11 mouse cellular contexts compared by ENCODE assay signal in genomic region chr6:52202362-52203120, GRCm38 (mm10). TPM values are rescaled to one million over a fixed set of nuclear protein-coding genes. Genes with fewer than 3 reads are reported as not detected.
DNase-seq lines count a peak whose midpoint lies in the region; ATAC-seq lines count a peak whose summit lies in the region.
"Had no signal": no experiment of that assay in that cellular context is flagged by ENCODE, and none has a peak within 500 bp of the region (broad histone marks: within the 10 kb centered on the region; RNA-seq: fewer than 3 reads in every experiment).

No protein-coding gene starts in this region.

- H3K36me3 ChIP-seq in heart, embryonic 14.5 days (ENCODE audit: control insufficient read depth, insufficient read depth, low read length): no peaks in the 10 kb centered on the region
- H3K36me3 ChIP-seq in embryonic facial prominence, embryonic 15.5 days: no peaks in the 10 kb centered on the region
- peaks cover 48% of the 10 kb centered on the region for H3K36me3 ChIP-seq in neural tube, embryonic 12.5 days

- H3K4me3 ChIP-seq in heart, embryonic 14.5 days (ENCODE audit: control insufficient read depth in 1 of 2, insufficient read depth in 1 of 2, low read depth in 1 of 2, low read length in 2 of 2): peak overlapping the region; percentile 33 to 36; a peak in 1 of 4 replicates
- H3K4me3 ChIP-seq in embryonic facial prominence, embryonic 15.5 days (replicated peaks): peak overlapping the region; percentile 32; the same call in 1 of the 2 replicates
- peak overlapping the region; percentile 92 for H3K4me3 ChIP-seq in neural tube, embryonic 12.5 days
- H3K4me3 ChIP-seq: megakaryocyte, embryonic 14.5 days had no signal

- H3K9ac ChIP-seq in heart, embryonic 14.5 days (ENCODE audit: low read length): no peak overlapping the region
- H3K9ac ChIP-seq in embryonic facial prominence, embryonic 15.5 days: no peak overlapping the region
- peak overlapping the region; percentile 100 for H3K9ac ChIP-seq in neural tube, embryonic 12.5 days

- 6% methylated on average over 22 of the region's 22 CpGs for WGBS in heart, embryonic 14.5 days
- whole genome bisulfite sequencing in embryonic facial prominence, embryonic 15.5 days: 5% methylated on average over 22 of the region's 22 CpGs
- WGBS in neural tube, embryonic 12.5 days: 3% methylated on average over 22 of the region's 22 CpGs

- H3K9me3 ChIP-seq in heart, embryonic 14.5 days (ENCODE audit: control insufficient read depth, low read length): no peaks in the 10 kb centered on the region
- H3K9me3 ChIP-seq in embryonic facial prominence, embryonic 15.5 days (replicated peaks): no peaks in the 10 kb centered on the region
- H3K9me3 ChIP-seq in neural tube, embryonic 12.5 days: no peaks in the 10 kb centered on the region

- DNase-seq in heart, postnatal 25 days (ENCODE audit: low spot score): no peak
- peak; percentile 38 for DNase-seq in kidney, postnatal 10 days
- no peak for DNase-seq in left cerebral cortex, postnatal 4 days
- DNase-seq in right cerebral cortex, postnatal 25 days: no peak
- DNase-seq in urinary bladder, postnatal 14 days (ENCODE audit: low spot score): no peak

- H3K4me1 ChIP-seq in heart, embryonic 14.5 days (ENCODE audit: control insufficient read depth in 2 of 2, insufficient read depth in 2 of 2, low read length in 2 of 2): peaks cover 2 to 16% of the 10 kb centered on the region in 2 experiments; a peak in 3 of 4 replicates
- peaks cover 16% of the 10 kb centered on the region for H3K4me1 ChIP-seq in embryonic facial prominence, embryonic 15.5 days
- H3K4me1 ChIP-seq in neural tube, embryonic 12.5 days: peaks cover 84% of the 10 kb centered on the region
- H3K4me1 ChIP-seq: megakaryocyte, embryonic 14.5 days had no signal

- no peak overlapping the region; the same call in 1 of the 2 replicates for H3K4me2 ChIP-seq in heart, embryonic 14.5 days (ENCODE audit: low read length)
- H3K4me2 ChIP-seq in embryonic facial prominence, embryonic 15.5 days (replicated peaks): no peak overlapping the region
- peak overlapping the region; percentile 99 for H3K4me2 ChIP-seq in neural tube, embryonic 12.5 days (replicated peaks)

- H3K27me3 ChIP-seq in heart, embryonic 14.5 days (ENCODE audit: control insufficient read depth, insufficient read depth, low read length): peaks cover 100% of the 10 kb centered on the region
- peaks cover 100% of the 10 kb centered on the region for H3K27me3 ChIP-seq in embryonic facial prominence, embryonic 15.5 days
- no peaks in the 10 kb centered on the region for H3K27me3 ChIP-seq in neural tube, embryonic 12.5 days (replicated peaks)
- H3K27me3 ChIP-seq: CH12.LX had no signal

- no peak overlapping the region for H3K27ac ChIP-seq in heart, embryonic 14.5 days (replicated peaks in 1 of 2; ENCODE audit: control insufficient read depth in 1 of 2, insufficient read depth in 1 of 2, low read depth in 2 of 2, low read length in 2 of 2)
- H3K27ac ChIP-seq in embryonic facial prominence, embryonic 15.5 days (replicated peaks): no peak overlapping the region
- peak overlapping the region; percentile 99 for H3K27ac ChIP-seq in neural tube, embryonic 12.5 days

- intact Hi-C loops in heart, postnatal 25 days (cut with DNase I): no loop called here
- intact Hi-C loops in left cerebral cortex, postnatal 4 days (cut with DNase I): loop anchor here (5.0 kb wide), 1 partner anchor 200 kb away; no protein-coding TSS in a partner anchor

- no peak for ATAC-seq in heart, embryonic 14.5 days (ENCODE audit: insufficient number of reproducible peaks, insufficient read depth, low FRiP score, low read depth)
- ATAC-seq in embryonic facial prominence, embryonic 15.5 days (ENCODE audit: insufficient number of reproducible peaks, low FRiP score, low TSS enrichment, low read depth): no peak
- no peak for ATAC-seq in neural tube, embryonic 12.5 days (ENCODE audit: low FRiP score, low read depth)

RNA-seq across cellular contexts. Expression of gene Hoxa5, which starts 1.8 kb away (rescaled TPM):
- 0.31 and 1.3 TPM in 2 replicates for polyA plus RNA-seq in heart, embryonic 14.5 days (2014; fragmentation: Nextera tagmentation; extraction: Ambion mirVana)
- total RNA-seq in heart, postnatal 25 days (2021): 1 to 10 TPM in 1 of 2 experiments, under 1 TPM in 1; 0.52 to 1.3 TPM
- polyA plus RNA-seq in embryonic facial prominence, embryonic 15.5 days (2015; fragmentation: Nextera tagmentation; extraction: Ambion mirVana): 0.17 and 0.39 TPM in 2 replicates
- 72.6 and 76.1 TPM in 2 replicates for polyA plus RNA-seq in neural tube, embryonic 12.5 days (2016; fragmentation: Nextera tagmentation; extraction: Ambion mirVana)
- total RNA-seq in left cerebral cortex, postnatal 4 days (2021): not detected

RNA-seq across cellular contexts. Expression of gene Hoxa6, which starts 6.0 kb away (rescaled TPM):
- polyA plus RNA-seq in heart, embryonic 14.5 days (2014; fragmentation: Nextera tagmentation; extraction: Ambion mirVana): not detected in 2 replicates
- total RNA-seq in heart, postnatal 25 days (2021): not detected
- not detected in 2 replicates for polyA plus RNA-seq in embryonic facial prominence, embryonic 15.5 days (2015; fragmentation: Nextera tagmentation; extraction: Ambion mirVana)
- polyA plus RNA-seq in neural tube, embryonic 12.5 days (2016; fragmentation: Nextera tagmentation; extraction: Ambion mirVana): 34.7 and 34.9 TPM in 2 replicates
- total RNA-seq in left cerebral cortex, postnatal 4 days (2021): not detected

RNA-seq across cellular contexts. Expression of gene Hoxa3, which starts 10.6 kb away (rescaled TPM):
- polyA plus RNA-seq in heart, embryonic 14.5 days (2014; fragmentation: Nextera tagmentation; extraction: Ambion mirVana): 0.35 and 0.86 TPM in 2 replicates
- total RNA-seq in heart, postnatal 25 days (2021): 1 to 10 TPM in 1 of 2 experiments, under 1 TPM in 1; 0.48 to 1.0 TPM
- polyA plus RNA-seq in embryonic facial prominence, embryonic 15.5 days (2015; fragmentation: Nextera tagmentation; extraction: Ambion mirVana): 0.11 and 0.13 TPM in 2 replicates
- polyA plus RNA-seq in neural tube, embryonic 12.5 days (2016; fragmentation: Nextera tagmentation; extraction: Ambion mirVana): 21.1 and 25.1 TPM in 2 replicates
- not detected for total RNA-seq in left cerebral cortex, postnatal 4 days (2021)

RNA-seq across cellular contexts. Expression of gene Gm28308, which starts 10.6 kb away (rescaled TPM):
- polyA plus RNA-seq in heart, embryonic 14.5 days (2014; fragmentation: Nextera tagmentation; extraction: Ambion mirVana): not detected in 2 replicates
- total RNA-seq in heart, postnatal 25 days (2021): not detected
- not detected in 2 replicates for polyA plus RNA-seq in embryonic facial prominence, embryonic 15.5 days (2015; fragmentation: Nextera tagmentation; extraction: Ambion mirVana)
- polyA plus RNA-seq in neural tube, embryonic 12.5 days (2016; fragmentation: Nextera tagmentation; extraction: Ambion mirVana): not detected in 2 replicates
- not detected for total RNA-seq in left cerebral cortex, postnatal 4 days (2021)
- total RNA-seq: CH12.LX; hematopoietic stem cell, adult 5-6 weeks had no signal

RNA-seq across cellular contexts. Expression of gene Hoxa4, which starts 11.0 kb away (rescaled TPM):
- polyA plus RNA-seq in heart, embryonic 14.5 days (2014; fragmentation: Nextera tagmentation; extraction: Ambion mirVana): 0.32 and 0.36 TPM in 2 replicates
- total RNA-seq in heart, postnatal 25 days (2021): under 1 TPM; 0.22 to 0.36 TPM
- 0.17 and 0.29 TPM in 2 replicates for polyA plus RNA-seq in embryonic facial prominence, embryonic 15.5 days (2015; fragmentation: Nextera tagmentation; extraction: Ambion mirVana)
- 7.1 and 9.7 TPM in 2 replicates for polyA plus RNA-seq in neural tube, embryonic 12.5 days (2016; fragmentation: Nextera tagmentation; extraction: Ambion mirVana)
- not detected for total RNA-seq in left cerebral cortex, postnatal 4 days (2021)
- total RNA-seq: CH12.LX had no signal

Comparison
In these comparisons a context has a peak if more than half of its experiments do, and no peak if none do; other contexts are left out.
1. H3K4me3 ChIP-seq: peak in every context shown above with its lines; median percentile 92 in neural tube, embryonic 12.5 days; 34 in heart, embryonic 14.5 days; 32 in embryonic facial prominence, embryonic 15.5 days.
2. RNA of gene Hoxa5, which starts 1.8 kb away (polyA plus RNA-seq): 72.6 to 76.1 TPM in neural tube, embryonic 12.5 days; 0.31 to 1.3 TPM in heart, embryonic 14.5 days and 0.17 to 0.39 TPM in embryonic facial prominence, embryonic 15.5 days; every median in the first group is over 10 times any median in the second.
3. RNA of gene Hoxa6, which starts 6.0 kb away (polyA plus RNA-seq): 34.7 to 34.9 TPM in neural tube, embryonic 12.5 days; not detected in heart, embryonic 14.5 days and not detected in embryonic facial prominence, embryonic 15.5 days; every median in the first group is over 10 times any median in the second.
4. RNA of gene Hoxa3, which starts 10.6 kb away (polyA plus RNA-seq): 21.1 to 25.1 TPM in neural tube, embryonic 12.5 days; 0.35 to 0.86 TPM in heart, embryonic 14.5 days and 0.11 to 0.13 TPM in embryonic facial prominence, embryonic 15.5 days; every median in the first group is over 10 times any median in the second.